Mouse (Mus musculus) kidney, postnatal 36 days (tissue): Measurements from ENCODE around the gene Abcc1.

Source experiments
- DNase-seq, 2 experiments: peaks; one replicate each; pipeline ENCODE4 v3.0.0; 2021 to 2022; ENCODE audit warnings: mixed read lengths in 2 of 2

Gene Abcc1

GRCm38 (mm10) chr16:14377321-14377720 is 16.0 kb downstream of the Abcc1 start:
- DNase-seq, result peak; percentile 32 to 49

DNA sequence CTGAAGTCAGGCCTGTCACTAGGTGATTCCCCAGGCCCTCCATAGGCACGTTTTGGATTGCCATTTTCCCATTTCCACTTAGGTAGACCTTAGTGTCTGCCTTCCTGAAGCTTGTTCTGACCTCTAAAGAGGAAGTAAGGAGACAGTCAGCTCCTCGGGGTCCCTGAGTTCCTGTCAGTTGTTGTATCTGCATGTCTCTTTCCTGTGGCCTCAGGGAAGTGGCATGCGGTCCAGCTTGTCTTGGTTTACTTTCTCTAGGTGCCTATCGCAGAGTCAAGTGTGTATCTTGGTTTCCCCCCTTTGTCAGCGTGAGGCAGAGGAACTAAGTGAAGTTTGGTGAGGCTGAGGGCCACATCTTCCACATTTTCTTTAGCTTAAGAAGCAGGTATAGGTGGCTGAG is 17.3 kb downstream of the Abcc1 start:
- no peak for DNase-seq

- DNase-seq, result no peak
These were observed 18.5 kb downstream of the Abcc1 start for GRCm38 (mm10) chr16:14379888-14380287.

GRCm38 (mm10) chr16:14381061-14381665 is 19.8 kb downstream of the Abcc1 start:
- DNase-seq, result no peak

- no peak for DNase-seq
These were observed 37.9 kb downstream of the Abcc1 start for GRCm38 (mm10) chr16:14399303-14399702.

GRCm38 (mm10) chr16:14403507-14403906 is 42.1 kb downstream of the Abcc1 start:
- no peak for DNase-seq

DNA sequence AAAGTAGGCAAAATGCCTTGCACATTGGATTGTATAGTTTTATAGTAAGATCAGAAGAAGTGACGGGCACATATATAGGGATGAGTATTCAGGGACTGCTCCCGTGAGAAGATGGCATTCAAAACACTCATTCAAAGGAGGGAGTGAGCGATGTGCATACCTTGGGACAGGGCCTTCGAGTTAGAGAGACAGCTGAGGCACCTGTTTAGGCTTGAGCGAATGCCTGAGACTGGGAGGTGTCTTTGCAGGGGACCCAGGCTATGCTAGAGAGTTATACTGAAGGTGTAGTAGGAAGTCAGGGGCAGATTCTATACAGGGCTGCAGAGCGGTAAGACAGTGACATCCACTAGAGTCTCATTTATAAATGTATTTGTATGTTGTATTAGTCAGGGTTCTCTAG is 44.3 kb downstream of the Abcc1 start:
- no peak for DNase-seq

DNA sequence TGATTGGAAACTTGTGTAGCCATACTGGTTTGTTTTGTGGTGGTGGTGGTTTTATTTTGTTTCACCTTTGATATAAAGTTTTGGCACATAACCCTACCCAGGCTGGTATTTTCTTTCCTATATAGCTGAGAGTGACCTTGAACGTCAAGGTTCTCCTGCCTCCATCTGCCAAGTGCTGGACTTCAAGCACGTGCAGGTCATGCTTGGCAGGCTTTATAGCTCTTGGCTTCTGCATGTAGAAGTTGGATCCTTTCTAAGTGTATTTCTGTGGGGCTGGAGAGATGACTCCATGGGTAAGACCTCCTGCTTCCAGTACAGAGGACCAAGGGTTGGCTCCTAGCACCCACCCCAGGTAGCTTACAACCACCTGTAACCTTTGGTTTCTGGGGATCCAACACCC is 47.8 kb downstream of the Abcc1 start:
- DNase-seq, result peak; percentile 53 to 60

DNA sequence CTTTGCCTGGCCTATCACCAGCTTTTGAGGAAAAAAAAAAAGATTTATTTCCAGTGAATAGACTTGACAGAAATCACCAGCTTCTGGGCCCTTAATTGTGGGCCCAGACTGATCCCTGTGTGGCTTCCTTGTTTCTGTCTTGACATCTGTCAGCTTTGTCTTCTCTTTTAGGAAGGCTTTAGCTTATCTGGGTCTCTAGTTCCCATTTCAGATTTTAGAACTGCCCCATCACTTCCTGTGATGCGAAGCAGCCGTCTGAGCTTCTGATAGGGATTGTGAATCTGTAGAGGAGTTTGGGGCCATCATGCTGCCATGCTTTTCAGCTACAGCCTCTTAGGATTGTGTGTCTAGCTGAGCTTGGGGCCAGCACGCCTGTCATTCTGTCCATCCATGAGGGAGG is 48.4 kb downstream of the Abcc1 start:
- no peak for DNase-seq

- no peak for DNase-seq
These were observed 49.3 kb downstream of the Abcc1 start for GRCm38 (mm10) chr16:14410611-14411010.

DNA sequence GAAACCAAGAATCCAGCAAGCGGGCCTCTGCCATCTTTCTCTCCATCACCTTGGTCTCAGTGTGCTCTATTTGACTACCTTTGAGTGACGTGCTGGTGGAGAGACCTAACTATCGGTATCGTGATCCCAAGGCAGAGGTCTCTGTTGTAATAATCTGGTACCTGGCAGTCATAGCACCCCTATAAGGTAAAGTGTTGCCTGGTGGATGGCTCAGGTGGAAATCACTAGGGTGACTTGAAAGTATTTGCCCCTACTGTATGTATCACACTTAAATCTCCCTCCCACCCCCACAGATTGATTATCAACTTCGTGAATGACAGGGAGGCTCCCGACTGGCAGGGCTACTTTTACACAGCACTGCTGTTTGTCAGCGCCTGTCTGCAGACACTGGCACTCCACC is 49.8 kb downstream of the Abcc1 start:
- no peak for DNase-seq

GRCm38 (mm10) chr16:14412551-14412950 is 51.2 kb downstream of the Abcc1 start:
- no peak for DNase-seq

- DNase-seq, result no peak
These were observed 53.8 kb downstream of the Abcc1 start for GRCm38 (mm10) chr16:14415206-14415605.

- DNase-seq, result no peak
These were observed 55.7 kb downstream of the Abcc1 start for GRCm38 (mm10) chr16:14416957-14417618.

DNA sequence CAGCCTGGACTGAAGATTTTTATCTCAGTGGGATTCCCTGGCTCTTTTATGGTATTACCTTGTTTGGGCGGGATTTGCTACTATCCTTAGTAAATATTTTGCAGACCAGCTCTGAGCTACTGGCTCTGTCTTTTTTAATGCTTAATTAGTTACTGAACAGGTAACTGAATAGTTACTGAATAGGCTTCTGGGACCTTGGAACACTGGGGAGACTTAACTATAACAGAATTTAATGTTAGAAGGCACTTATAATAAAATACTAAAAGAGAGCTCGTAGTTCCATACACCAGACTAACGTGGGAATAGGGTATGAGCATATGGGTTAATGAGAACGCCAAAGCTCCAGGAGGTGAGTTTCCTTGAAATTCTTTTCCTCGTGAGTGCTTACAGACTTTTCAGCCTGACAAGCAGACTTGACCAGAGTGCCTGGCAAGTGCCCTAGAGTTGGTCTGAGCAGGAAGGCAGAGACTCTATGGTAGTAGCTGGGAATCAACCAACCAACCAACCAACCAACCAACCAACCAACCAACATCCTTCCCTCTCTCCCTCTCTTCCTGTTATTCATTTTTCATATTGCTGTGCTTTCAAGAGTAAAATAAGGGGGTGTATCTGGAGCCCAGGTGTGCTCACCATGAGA is 59.3 kb downstream of the Abcc1 start:
- peak; percentile 37 to 41 for DNase-seq

- no peak for DNase-seq
These were observed 60.7 kb downstream of the Abcc1 start for GRCm38 (mm10) chr16:14422081-14422480.

GRCm38 (mm10) chr16:14429371-14429770 is 68.0 kb downstream of the Abcc1 start:
- no peak for DNase-seq

DNA sequence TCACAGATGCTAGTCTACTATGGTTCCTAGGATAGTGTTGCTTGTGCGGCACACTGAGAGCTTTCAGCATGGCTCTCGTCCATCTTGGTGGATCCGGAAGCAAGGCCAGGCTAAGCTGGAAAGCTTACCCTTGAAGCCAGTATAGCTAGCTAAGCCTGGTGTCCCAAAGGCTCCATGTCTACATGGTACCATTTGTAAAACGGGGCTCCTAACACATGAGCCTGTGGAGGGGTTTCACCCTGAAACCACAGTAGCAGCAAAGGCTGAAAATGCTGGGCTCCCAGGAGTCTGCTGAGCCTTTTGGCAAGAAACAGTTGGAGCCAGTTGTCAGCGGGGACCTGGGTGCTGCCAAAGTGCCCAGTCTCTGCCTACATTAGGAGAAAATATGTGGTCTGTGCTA is 71.6 kb downstream of the Abcc1 start:
- no peak for DNase-seq

GRCm38 (mm10) chr16:14435526-14435925 is 74.2 kb downstream of the Abcc1 start:
- DNase-seq, result peak; percentile 23 to 25

DNA sequence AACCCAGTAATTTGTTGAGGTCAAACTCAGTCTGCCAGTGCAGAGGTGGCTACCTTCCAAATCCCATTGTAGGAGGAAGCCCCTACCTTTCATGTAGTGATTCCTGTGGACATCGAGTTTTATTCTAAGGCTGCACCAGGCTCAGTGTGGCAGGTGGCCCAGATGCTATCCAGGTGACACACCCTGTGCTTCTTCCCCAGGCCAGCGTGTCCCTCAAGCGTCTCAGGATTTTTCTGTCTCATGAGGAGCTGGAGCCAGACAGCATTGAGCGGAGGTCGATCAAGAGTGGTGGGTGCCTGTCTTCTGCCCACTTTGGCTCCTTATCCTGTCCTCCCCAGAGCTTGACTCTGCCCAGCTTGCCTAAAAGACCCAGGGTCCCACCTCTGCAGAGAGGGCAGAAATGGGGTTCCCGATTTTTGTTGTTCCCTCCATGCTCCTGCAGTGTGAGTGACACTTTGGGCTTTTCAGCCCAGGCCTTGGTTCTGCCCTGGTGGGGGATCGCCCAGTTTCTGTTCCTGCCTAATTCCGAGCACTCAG is 76.2 kb downstream of the Abcc1 start:
- no peak for DNase-seq

DNA sequence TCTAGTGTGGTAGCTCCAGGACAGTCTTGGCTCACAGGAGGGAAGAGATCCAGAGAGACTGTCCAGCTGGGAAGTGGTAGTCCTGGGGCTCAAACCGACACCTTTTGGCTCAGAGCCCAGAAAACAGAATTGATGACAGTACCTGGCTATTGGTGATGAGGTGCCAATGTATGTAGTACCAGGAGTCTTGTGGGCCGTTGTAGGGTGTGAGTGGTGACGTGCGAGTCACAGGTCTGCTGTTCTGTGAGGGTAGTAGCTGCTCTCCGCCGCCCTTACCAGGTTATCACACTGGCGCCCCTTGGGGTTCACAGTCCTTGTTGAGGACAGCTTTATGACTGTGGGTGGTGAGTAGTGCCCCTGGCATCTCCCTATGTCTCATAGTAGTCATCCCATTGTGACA is 77.2 kb downstream of the Abcc1 start:
- no peak for DNase-seq

DNA sequence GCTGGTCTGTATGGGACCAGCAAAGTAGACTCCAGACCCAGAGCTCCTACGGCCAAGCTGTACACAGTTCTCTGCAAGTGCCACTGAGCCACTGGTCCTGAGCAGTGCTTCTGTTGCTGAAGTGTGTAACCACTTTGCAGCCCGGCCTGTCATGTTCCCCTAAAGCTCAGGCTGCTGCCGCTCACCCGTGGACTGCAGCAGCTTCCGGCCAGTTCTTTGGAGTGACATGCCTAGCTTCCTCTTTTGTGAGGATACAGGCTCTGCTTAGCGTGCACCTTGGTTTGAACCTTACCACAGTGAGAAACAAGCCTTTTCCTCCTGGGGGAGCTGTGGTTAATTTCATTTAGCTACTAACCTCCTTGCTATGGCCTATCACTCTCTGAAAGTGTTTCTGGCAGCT is 77.7 kb downstream of the Abcc1 start:
- no peak for DNase-seq

DNA sequence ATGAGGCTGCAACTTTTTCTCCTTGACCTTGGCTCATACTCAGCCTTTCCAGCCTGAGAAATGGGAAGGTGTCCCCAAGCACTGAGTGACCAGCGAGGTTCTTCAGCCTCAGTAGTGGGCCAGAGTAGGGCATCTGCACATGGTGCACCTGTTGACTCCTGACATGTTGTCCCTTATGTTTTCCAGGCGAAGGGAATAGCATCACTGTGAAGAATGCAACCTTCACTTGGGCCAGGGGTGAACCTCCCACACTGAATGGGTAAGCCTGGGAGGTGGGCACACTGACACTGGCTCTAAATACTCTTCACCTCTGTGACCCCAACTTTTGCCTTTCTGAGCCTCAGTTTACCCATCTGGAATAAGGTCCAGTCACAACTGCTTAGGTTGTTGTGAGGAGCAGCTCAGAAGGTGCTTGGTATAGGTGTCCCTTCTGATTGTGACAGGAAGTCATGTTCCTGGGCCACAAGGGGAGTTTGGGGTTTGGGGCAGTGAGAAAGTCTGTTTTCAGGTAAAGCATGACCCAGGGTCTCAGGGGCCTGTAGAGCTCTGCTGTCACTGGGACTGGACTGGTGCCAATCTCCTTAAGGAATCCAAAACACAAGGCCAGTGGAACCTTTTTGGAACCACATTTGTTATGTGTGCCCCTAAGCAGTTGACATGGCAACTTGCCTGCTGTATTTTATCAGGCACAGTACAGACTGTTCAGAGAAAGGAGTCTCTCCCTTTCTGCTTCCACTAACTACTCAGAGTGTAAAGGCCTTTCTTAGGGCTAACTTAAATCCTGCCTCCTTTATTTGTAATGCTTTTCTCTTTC is 78.7 kb downstream of the Abcc1 start:
- DNase-seq, result no peak
